Mouse (Mus musculus) cerebellum, adult 18-20 months (tissue): Measurements from ENCODE around the gene Fam189a1.

ENCODE experiments used
- DNase-seq, 2 experiments: peaks; one replicate each; pipeline ENCODE4 v3.0.0; 2021

The Fam189a1 gene

DNA sequence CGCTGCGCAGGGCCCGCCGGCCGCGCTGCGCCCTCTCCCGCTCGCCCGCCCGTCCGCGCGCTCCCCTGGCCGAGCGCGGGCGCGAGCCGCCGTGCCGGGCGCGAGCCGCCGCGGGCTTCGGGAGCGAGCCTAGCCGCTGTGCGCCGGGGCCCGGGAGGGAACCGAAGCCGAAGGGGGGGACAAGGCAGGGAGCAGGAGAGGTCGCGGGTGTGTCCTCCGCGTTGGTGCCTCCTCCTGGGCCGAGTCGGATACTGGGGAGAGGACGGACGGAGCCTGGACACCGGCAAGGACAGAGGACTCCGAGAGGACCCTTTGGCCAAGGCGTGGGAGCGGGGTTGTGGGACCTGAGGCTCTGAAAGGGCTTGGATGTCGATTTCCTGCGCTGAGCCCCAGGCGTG lies at the start of gene Fam189a1:
TSS of gene Fam189a1 (minus strand) at position 57 of the 398 bp plus-strand sequence.
- peak; percentile 32 to 69 for DNase-seq

DNA sequence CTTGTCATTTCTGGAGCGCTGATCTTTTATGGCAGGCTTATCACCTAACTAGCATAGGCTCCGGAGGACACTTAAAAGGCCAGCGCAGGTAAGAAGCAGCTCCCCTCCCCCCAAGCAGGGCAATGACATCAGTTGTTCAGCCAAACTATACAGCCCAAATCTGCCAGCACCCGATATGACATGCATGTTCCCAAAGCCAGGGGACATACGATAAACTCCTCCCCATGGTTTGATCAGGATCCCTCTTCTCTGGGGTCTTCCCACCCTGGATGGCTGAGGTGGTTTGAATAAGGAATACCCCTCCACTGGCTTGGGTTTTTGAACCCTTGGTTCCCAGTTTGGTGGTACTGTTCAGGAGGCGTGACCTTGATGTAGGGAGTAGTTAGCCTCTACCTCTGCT lies 49.7 kb upstream of the Fam189a1 start:
- no peak for DNase-seq

DNA sequence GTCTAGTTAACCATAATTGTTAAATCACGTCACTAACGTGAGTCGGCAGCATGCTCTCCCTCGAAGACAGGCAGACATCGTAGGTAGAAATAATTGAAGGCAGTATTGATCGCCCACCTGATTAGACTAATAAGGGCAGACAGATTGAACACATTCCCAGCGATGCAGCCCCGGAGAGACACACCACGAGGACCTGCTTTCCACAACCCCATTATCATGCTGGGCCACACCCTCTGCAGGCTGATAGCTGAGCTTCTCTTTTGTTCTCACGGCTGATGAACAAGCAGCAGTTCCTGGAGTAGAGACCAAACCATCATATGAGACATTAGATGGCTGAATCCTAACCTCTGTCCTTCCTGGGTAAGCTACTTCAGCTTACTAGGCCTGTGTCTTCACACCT lies 46.3 kb upstream of the Fam189a1 start:
- DNase-seq, result no peak

DNA sequence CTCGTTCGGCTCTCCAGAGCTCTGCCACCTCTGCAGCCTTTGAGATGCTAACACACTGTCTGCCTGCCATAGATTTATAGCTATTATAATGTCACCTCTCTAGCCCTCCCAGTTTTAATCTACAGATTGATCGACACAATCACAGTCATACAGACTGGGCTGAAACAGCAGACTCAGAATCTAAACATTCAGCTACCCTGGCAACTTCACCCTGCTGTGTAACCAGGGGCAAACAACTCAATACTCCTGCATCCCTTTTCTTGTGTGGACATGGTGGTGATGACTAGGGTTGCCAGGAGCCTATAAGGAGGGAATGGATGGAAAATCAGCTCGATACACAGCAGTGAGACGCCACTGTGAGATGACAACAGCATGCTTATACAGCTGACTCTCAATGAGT lies 24.3 kb upstream of the Fam189a1 start:
- DNase-seq, result no peak

DNA sequence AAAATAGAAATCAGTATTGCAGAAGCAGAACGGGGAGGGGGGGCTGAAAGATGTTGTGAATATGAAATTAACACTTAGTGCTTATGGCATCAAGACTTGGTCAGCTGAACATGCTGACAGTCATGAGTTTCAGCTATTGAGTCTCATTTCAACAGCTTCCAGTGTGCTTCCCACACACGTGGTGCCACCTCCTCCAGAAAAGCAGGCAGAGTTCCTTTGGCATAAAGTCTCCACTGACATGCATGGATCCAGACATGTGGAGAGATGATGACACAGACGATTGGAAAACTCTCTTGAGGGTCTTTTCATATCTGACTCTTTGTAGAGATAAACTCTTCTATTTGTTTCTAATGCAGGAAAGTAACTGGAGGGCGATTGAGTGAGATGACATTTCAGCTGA lies 14.4 kb upstream of the Fam189a1 start:
- DNase-seq, result no peak

DNA sequence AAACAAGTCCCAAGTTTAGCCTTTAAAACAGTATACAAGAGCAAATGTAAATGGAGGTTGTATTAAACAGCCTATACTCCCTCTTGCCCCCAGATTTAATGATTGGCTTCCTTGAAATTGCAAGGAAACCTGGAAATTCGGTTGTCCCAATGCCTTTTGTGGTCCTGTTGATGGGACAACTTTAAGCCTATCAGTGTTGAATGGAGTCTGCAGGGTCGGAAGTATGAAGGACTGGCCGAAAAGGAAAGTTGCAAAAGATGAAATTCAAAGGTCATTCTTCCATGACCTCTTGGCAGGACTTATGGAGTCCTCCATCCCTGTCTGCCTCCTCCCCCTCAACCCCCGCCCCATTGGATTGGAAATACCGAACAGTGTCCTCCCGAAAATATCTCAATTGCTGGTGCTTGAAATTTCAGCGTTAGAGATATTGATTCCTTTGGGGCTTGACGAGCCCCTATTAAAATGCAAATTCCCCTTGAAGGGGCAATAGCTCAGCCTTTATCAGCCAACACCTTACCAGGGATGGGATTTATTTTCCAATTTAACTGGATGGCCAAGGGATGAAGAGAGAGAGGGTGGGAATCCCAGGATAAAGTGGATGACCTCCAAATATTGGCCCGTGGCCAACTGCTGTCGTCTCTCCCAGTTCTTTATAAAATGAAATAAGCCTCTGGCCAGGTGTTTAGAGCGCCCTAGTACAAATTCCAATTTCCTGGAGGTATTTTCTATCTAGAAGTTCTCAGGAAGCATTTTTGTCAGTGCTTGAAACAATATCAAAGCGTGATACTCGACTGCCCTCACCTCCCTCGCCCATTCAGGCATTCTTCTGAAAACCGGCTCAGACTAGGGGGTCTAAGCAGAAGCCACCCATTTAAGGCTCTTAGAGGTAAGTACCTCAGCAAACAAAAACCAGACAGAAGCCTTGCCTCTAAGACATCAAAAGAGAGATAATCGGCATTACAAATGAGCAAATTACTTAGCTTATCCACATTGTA lies 958 bp upstream of the Fam189a1 start:
- no peak for DNase-seq

DNA sequence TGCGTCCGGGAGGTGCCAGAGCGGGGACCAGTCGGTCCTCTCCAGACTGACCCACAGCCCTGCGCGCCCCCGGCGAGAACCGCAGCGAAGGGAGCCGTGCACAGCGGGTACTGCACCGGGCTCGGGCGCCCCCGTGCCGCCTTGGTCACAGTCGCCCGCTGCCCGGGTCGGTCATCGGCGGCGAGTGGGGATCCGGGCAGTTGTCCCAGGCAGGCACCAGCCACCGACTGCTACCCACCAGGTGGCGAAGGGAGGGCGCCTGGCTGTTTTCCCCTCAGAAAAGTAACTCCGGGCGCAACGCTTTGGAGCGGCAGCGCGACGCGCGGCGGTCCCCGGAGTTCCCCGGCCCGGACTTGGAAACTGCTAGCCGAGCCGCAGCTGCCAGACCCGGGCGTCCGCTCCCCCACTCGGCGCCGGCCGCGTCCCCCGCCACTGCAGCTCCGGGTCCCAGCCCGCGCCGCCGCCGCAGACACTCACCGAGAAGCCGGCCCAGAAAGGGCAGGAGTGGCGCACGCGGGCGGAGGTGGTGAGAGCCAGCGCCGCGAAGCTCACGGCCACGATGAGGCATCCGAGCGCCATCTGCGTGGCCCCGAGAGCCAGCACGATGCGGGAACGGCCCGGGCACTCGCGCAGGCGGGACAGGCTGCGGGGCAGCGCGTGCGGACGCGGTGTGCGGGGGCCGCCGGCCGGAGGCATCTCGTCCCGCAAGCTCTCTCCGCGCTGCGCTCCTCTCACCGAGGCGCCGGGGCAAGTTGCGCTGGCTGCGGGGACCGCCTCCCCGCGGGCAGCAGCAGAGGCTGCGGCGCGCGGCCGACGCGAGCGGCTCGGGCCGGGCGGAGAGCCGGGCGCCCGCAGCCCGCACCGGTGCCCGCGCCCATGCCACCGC lies 499 bp downstream of the Fam189a1 start:
- peak; percentile 50 to 65 for DNase-seq

DNA sequence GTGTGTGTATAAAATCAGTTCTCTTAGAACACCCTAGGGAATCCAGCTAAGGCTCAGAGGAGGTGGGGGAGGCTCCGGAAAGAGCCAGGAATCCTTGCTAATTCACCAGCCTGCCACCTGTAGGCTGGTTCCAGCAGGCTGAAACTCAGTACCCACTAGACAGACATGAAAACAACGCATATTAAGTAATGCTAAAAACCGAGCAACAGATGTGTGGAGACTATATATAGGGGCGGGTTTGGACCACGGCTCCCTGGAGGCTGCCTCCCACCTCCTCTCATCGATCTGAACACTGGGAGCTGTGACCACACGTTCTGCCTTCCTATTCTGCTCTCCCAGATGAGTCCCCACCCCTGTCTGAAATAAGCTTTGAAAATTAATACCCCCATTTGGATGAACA lies 1.8 kb downstream of the Fam189a1 start:
- DNase-seq, result no peak

DNA sequence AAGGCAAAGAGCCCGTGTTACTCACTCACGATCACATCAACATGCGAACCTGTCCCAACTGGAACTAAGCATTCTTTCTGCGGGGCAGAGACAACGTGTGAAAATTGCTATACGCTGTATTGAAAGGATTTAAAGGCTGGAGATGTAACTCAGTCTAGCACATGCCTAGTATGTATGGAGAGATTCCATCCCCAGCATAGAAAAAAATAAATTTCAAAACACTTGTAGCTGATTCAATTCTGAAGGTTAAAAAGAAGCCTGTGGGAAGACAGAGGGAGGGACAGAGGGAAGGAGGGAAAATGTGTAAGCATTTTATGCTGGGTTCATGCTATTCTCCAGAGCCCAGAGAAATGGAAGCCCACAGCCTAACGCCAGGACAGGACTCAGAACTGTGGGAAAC lies 2.5 kb downstream of the Fam189a1 start:
- no peak for DNase-seq

DNA sequence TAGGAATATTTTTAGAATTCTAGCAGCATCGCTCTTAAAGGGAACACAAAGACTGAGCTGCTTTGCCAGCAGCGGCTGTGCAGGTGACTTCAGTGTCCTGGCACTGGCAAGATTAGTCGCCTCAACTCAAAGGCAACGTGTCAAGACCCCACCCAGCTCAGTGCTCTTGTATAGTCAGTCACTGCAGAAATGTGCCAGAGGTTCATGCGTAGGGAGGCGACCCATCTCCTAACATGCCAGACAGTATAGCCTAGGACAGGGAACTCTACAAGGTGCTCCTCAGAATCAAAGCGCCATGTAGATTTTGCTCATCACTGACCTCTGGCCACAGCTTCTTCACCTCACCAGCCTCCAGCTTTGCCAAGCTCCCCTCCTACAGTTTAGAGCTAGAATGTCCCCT lies 4.8 kb downstream of the Fam189a1 start:
- DNase-seq, result no peak

DNA sequence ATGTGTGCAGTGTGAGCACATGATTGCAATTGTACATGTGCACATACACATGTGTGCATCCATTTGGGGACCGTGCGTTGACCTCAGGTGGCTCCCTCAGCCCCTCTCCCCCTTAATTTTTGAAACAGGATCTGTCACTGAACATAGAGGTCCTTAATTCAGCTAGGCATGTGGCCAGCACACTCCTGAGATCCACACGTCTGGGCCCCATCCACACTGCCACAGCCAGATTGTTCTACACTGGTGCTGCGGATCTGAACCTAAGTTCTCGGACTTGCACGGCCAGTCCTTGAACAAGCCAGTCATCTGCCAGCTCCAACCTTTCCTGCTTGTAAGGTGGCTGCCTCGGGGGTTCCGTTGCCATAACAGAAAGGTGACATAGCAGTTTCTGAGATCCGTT lies 7.3 kb downstream of the Fam189a1 start:
- DNase-seq, result no peak

DNA sequence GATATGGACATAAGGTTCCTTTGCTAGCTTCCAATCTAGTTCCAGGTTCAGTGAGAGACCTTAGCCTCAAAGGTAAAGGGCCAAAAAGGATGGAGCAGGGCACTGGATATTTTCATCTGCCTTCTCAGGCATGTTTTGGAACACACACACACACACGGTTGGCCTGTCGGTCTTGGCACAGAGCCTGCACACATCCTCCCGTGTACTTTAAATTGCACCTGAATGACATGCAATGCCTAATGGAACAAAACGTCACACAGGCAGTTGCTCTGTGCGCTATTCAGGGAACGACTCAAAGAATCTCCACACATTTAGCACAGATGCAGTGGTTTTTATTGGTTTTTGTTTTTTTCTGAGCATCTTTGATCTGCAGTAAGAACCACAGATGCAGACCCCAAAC lies 11.5 kb downstream of the Fam189a1 start:
- DNase-seq, result no peak

DNA sequence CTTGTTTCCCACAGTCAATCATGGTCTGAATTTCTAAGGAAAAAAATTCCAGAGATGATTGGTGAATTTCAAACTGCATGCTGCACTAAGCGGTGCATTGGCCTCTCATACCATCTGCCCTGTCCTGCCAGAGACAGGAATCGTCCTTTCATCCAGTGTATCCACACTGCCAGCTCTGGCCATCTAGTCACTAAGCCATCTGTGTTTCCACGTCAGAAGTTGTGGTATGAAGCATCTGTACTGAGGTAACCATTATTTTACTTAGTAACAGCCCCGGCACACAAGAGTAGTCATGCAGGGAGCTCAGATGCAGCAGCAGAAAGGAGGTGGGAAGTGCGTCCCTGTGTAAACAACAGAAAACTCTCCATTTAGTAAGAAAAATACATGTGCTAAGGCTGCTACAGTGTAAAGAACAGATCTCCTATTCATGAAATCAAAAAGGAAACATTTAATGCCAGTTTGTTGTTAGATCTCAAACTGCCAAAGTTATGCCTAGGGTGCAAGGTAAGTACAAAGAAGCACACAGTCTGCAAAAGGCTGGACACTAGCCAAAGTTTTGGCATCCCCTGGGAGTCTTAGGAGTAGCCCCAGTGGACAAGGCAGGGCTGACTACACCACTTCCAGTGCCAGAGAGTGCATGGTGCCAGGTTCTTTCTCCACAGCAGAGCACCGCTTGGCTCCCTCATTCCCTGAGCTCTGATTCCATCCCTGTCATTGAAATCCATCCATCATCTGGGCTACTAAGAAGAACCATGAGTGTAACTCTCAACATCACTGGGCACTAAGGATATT lies 14.3 kb downstream of the Fam189a1 start:
- no peak for DNase-seq

DNA sequence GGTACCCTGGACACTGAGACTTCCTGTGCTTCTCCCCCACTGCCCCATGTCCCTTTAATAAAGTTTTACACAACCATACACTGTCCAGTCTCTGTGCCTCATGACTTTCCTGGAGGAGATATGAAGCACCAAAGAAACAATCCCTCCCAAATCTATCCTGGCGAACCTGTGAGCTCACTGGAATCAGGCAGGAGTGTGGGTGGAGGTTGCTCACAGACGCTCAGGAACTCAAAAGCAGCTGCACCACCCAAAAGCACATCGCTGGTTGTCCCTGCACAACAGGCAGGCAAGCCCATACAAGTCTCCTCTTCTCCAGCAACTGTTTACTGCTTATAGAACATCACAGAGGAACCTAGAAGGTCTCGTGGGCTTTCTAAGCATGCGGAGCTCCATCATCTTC lies 15.5 kb downstream of the Fam189a1 start:
- no peak for DNase-seq

DNA sequence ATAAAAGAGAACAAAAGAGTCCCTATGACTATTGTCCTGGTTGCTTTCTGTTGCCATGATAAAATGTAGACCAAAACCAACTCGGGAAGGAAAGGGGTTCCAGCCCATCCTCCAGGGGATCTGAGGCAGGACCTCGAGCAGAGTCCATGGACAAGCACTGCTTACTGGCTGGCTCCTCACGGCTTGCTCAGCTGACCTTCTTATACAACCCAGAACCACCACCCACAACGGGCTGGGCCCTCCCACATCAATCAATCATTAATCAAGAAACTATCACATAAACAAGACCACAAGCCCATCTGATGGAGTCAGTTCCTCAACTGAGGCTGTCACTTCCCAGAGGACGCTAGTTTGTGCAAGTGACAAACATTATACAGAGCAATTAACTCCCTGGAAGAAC lies 16.3 kb downstream of the Fam189a1 start:
- no peak for DNase-seq

DNA sequence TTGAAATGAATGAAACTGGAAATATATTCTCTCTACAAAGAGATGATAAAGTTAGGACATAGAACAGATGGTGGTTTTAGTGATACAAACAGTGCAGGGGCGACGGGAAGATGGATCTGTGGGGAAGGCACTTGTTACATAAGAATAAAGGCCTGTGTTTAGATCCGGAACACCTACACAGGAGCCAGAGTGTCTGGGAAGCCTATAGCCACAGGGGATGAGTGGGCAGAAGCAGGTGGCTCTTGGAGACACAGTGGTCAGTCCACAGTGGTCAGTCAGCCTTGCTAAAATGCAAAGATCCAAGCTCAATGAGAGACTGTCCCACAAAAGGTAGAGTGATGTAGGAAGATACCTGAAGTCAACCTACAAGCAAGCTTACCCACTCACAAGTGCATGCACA lies 32.6 kb downstream of the Fam189a1 start:
- DNase-seq, result no peak

DNA sequence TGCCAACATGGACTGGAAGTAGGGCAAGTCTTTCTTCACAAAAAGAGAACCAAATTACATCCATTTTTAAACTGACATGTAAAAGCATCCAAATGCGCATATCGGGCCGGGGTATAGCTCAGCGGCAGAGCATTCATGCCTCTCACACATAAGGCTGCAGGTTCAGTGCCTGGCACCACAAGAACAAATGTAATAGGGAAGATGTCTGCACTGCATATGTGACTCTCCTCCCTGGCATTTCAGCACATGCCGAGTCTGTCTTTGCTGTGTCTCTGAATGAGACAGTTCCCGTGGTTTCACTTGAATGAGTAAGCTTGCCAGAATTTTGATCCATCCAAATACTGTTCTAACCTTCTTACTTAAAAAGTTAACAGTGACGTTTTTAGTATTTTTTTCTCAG lies 39.5 kb downstream of the Fam189a1 start:
- no peak for DNase-seq

DNA sequence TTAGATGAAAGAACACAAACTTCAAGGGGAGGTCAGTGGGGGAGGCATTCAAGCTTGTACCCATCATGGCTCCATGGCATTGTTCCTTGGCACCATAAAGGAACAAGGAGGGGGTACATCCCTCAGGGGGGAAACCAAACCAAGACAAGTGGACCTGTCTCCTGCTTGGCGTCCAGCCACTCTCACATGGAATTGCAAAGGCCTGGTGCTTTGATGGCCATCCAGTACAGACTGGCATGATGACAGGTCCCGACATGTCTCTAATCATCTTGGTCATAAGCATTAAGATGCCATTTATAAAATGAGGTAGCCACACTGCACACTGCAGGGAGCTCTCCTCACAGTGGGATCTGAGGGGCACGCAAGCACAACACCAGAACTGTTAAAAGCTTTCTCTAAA lies 41.0 kb downstream of the Fam189a1 start:
- DNase-seq, result no peak

DNA sequence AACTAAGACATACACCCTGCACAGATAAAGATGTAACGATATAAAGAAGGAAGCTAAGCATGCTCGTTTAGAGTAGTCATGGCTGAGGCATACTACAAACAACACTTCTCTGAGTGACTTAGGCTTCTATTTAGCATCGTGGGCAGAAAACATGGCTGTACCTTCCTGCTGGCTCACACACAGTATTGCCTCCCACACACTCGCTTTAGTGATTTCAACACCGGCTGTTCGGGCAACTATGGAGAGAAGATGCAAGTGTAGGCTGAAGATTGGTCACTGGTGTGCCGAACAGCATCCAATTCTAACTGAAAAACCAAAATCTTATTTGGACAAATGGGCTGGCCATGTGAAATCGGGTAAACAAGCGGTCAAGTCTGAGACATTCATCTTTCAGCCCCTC lies 44.7 kb downstream of the Fam189a1 start:
- DNase-seq, result no peak

DNA sequence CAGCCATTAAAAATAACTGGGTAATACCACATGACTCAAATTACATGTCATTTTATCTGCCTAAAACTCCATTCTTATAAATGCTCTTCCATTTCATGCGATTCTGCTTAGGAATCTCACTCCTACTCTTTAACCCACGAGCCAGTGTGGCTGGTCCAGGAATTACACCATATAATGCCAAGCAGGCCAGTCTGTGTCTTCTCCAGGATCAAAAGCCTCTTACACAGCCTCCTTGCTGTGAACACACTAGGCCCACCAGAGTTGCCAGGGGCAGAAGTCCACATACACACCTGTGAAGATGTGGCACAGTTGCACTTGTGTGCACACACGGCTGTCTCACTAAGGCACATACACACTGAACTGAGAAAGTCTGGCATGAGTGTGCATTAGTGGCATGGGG lies 50.8 kb downstream of the Fam189a1 start:
- DNase-seq, result peak; percentile 22 to 25

DNA sequence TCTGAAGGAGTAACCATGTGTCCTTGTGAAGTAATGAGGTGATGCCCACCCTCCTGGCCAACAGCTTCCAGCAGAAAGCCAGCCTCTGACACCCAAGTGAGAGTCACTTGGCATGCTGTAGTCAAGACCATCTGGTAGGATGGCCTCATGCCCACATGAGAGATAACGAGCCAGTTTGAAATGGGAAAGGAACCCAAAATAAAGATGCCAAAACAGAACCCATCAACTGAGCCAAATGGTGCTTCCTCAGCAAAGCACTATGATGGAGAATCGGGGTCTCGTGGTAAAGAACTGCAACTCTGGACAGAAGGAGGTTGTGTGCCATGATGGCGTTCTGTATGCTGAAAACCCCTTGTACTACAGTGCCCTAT lies 51.3 kb downstream of the Fam189a1 start:
- peak; percentile 86 to 88 for DNase-seq

DNA sequence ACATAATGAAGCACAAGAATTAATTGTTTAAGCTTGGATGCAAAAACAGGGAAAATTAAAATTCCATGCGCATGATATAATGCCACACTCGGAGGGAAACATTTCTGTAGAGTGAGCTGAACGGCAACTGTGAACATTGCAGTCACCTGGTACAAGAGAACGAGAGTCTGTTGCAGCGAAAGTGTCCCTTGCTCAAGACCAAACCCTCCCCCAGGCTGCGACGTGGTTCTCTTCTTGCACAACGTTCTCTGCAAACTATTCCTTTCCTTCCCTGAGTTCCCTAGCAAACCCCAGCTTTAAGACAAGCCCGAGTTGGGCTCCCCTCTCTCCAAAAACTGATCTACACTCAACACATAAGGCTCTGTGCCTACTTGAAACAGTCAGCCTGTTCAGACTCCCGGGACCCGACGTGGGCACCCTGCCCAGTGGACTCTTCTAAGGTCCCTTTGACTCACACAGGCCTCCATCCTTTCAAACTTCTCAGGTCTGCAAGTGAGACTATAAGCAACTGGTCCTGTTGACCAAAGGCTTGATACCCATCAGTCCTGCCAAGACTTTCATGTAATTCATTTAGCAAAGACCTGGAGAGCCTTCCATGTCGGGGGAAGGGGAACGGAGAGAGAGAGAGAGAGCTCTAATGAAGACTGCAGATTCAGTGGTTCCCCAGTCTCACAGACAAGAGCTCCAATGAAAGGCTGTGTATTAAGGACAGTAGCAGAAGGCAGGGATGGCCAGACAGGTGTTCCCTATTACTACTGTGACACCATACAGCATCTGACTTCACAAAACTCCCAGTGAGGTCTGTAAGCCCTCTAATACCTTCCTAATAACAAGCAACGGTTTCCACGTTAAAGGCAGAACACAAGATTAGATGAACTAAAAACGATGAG lies 51.9 kb downstream of the Fam189a1 start:
- no peak for DNase-seq
